Mouse (Mus musculus) hindbrain, embryonic 16.5 days (tissue): Measurements from ENCODE around the gene Slc39a1. TPM values are rescaled to one million over a fixed set of nuclear protein-coding genes. Genes with fewer than 3 reads are reported as not detected.
A peak's percentile ranks its signal among the peaks of the same experiment; 100 is the strongest.

ENCODE experiments used
- ATAC-seq: fragments of 200-750 bp; cut with Nextera tagmentation; 2 replicates; pipeline ENCODE4 v1.8.0; 2017; ENCODE audit warnings: moderate TSS enrichment, moderate library complexity
- H3K27ac ChIP-seq: fragments of 300-500 bp; sonication (generic); 2 replicates; pipeline ENCODE4 v1.5.1; 2014; ENCODE audit warnings: low read depth, mild to moderate bottlenecking, control low read depth, low read length, moderate library complexity
- H3K27me3 ChIP-seq: fragments of 300-500 bp; sonication (generic); replicated peaks from 2 replicates; pipeline ENCODE4 v1.6.1; 2014; ENCODE audit warnings: low read length; ENCODE audit not compliant: control insufficient read depth, insufficient read depth
- H3K36me3 ChIP-seq: fragments of 300-500 bp; sonication (generic); 2 replicates; pipeline ENCODE4 v1.6.1; 2014; ENCODE audit warnings: mild to moderate bottlenecking, low read length, moderate library complexity, mixed read lengths; ENCODE audit not compliant: control insufficient read depth, insufficient read depth
- H3K4me1 ChIP-seq: fragments of 300-500 bp; sonication (generic); 2 replicates; pipeline ENCODE4 v1.6.1; 2014; ENCODE audit warnings: low read depth, low read length; ENCODE audit not compliant: control insufficient read depth, insufficient read depth
- H3K4me2 ChIP-seq: fragments of 300-500 bp; sonication (generic); 2 replicates; pipeline ENCODE4 v1.6.1; 2014; ENCODE audit warnings: mild to moderate bottlenecking, low read length, control low read depth, moderate library complexity
- H3K4me3 ChIP-seq: fragments of 300-500 bp; sonication (generic); 2 replicates; pipeline ENCODE4 v1.5.1; 2014; ENCODE audit warnings: mild to moderate bottlenecking, low read length, control low read depth, moderate library complexity
- H3K9ac ChIP-seq: fragments of 300-500 bp; sonication (generic); 2 replicates; pipeline ENCODE4 v1.6.1; 2014; ENCODE audit warnings: low read depth, mild to moderate bottlenecking, control low read depth, low read length, moderate library complexity
- H3K9me3 ChIP-seq: fragments of 300-500 bp; sonication (generic); 2 replicates; pipeline ENCODE4 v1.6.1; 2014; ENCODE audit warnings: mild to moderate bottlenecking, low read length, moderate library complexity; ENCODE audit not compliant: control insufficient read depth
- WGBS: fragments of 180-500 bp; shearing (Covaris S2); extraction: QIAGEN DNeasy Blood & Tissue Kit; methylation state at CpG from one replicate; pipeline ENCODE4 v1.1.7; 2014; 5-methylcytosine and 5-hydroxymethylcytosine counted together
- polyA plus RNA-seq: library from polyadenylated mRNA; unstranded; fragments of >200 nt; fragmentation: Nextera tagmentation; extraction: Ambion mirVana; gene quantifications from 2 replicates; pipeline ENCODE4 v1.2.1, GENCODE M21; 2015

The Slc39a1 gene
- polyA plus RNA-seq, 1 experiment from 2014 or later = 40.3 TPM

- Histone ChIP-seq H3K27me3 (no peaks in the 10 kb centered on the region), H3K36me3 (0 out of 2 replicates have a peak, but pooled peaks cover 5% of the 10 kb centered on the region), H3K4me3 (peak overlapping the region; percentile 79), H3K9me3 (no peaks in the 10 kb centered on the region), H3K4me2 (peak overlapping the region; percentile 87), H3K27ac (peak overlapping the region; percentile 71), H3K4me1 (peaks cover 12% of the 10 kb centered on the region), H3K9ac (peak overlapping the region; percentile 63)
- ATAC-seq = no peak
- WGBS = 18% methylated on average over 8 of the region's 8 CpGs
Measured at GRCm38 (mm10) chr3:90231075-90231474, 16.9 kb upstream of the Slc39a1 start.

- Histone ChIP-seq H3K4me3 (peak within 1 kb of the TSS; percentile 79), H3K36me3 (peaks cover 5% of the 10 kb centered on the region; the same call in 1 of the 2 replicates), H3K9me3 (no peaks in the 10 kb centered on the region), H3K9ac (peak within 1 kb of the TSS; percentile 84), H3K27me3 (no peaks in the 10 kb centered on the region), H3K4me1 (peaks cover 12% of the 10 kb centered on the region), H3K27ac (peak within 1 kb of the TSS; percentile 81), H3K4me2 (peak within 1 kb of the TSS; percentile 87)
- ATAC-seq = peak; percentile 99
- WGBS = under 1% methylated on average over 61 of the region's 61 CpGs
Measured at GRCm38 (mm10) chr3:90231507-90232333, 16.3 kb upstream of the Slc39a1 start, which contains the start of gene Jtb. Jtb (plus strand) TSS chr3:90231597.

GRCm38 (mm10) chr3:90241251-90241650 lies 6.7 kb upstream of the Slc39a1 start:
- H3K4me2 ChIP-seq = no peak overlapping the region
- H3K4me3 ChIP-seq = no peak overlapping the region
- 93% methylated on average over 2 of the region's 2 CpGs for WGBS
- peaks cover 4% of the 10 kb centered on the region for H3K4me1 ChIP-seq
- H3K27ac ChIP-seq = no peak overlapping the region
- H3K9me3 ChIP-seq = no peaks in the 10 kb centered on the region
- no peaks in the 10 kb centered on the region for H3K27me3 ChIP-seq
- H3K36me3 ChIP-seq = no peaks in the 10 kb centered on the region; the same call in 1 of the 2 replicates
- no peak overlapping the region for H3K9ac ChIP-seq
- no peak for ATAC-seq

- Histone ChIP-seq H3K9me3 (no peaks in the 10 kb centered on the region), H3K36me3 (no peaks in the 10 kb centered on the region), H3K9ac (no peak overlapping the region), H3K4me1 (peaks cover 4% of the 10 kb centered on the region), H3K27me3 (no peaks in the 10 kb centered on the region), H3K27ac (no peak overlapping the region), H3K4me3 (no peak overlapping the region), H3K4me2 (no peak overlapping the region)
- ATAC-seq = no peak
- WGBS = 79% methylated on average over 10 of the region's 10 CpGs
Measured at GRCm38 (mm10) chr3:90241669-90242358, 6.2 kb upstream of the Slc39a1 start.

DNA sequence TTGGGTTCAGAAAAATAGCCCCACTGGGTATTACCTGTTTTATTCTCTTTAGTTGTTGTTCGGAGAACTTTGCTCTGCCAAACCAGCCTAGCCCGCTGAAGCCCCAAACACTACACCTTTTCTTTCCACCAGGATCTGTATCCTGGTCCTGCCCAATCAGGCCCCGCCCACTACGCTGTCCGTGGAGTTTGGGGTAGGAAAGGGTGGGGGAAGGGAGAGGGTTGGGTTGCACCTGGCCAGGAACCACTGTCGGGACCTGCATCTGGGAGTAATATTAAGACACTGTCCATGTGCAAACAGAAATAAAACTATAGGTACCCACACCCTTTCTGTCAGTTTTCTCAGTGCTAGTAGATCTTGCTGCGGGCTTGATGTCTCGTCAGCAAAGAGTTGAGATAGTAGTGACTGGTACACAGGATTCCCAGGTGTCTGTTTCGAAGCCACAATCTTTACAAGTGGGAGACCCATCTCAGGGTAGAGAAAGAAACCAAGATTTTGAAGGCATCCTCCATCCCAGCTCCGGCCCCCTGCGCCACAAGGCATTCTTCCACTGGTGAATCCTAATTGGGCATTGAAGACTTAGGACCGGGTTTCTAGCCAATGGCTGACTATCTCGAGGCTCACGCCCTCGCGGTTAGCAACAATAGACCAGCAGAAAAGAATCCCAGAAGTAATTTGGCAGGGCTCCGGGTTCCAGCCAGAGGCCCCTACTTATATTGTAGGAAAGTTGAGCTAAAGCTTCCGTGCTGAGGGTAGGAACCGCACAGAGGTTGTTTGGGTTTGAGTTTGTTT lies 4.8 kb upstream of the Slc39a1 start, which contains the start of gene Creb3l4:
Gene Creb3l4 (minus strand): TSS at position 529 of the 792 bp plus-strand sequence.
- peak within 1 kb of the TSS; percentile 43 for H3K9ac ChIP-seq
- peak within 1 kb of the TSS; percentile 61 for H3K4me2 ChIP-seq
- H3K36me3 ChIP-seq = no peaks in the 10 kb centered on the region
- H3K4me1 ChIP-seq = peaks cover 8% of the 10 kb centered on the region
- no peak within 1 kb of the TSS for H3K27ac ChIP-seq
- H3K9me3 ChIP-seq = no peaks in the 10 kb centered on the region
- H3K27me3 ChIP-seq = no peaks in the 10 kb centered on the region
- WGBS = 5% methylated on average over 19 of the region's 19 CpGs
- ATAC-seq = peak; percentile 31
- peak within 1 kb of the TSS; percentile 31 for H3K4me3 ChIP-seq

DNA sequence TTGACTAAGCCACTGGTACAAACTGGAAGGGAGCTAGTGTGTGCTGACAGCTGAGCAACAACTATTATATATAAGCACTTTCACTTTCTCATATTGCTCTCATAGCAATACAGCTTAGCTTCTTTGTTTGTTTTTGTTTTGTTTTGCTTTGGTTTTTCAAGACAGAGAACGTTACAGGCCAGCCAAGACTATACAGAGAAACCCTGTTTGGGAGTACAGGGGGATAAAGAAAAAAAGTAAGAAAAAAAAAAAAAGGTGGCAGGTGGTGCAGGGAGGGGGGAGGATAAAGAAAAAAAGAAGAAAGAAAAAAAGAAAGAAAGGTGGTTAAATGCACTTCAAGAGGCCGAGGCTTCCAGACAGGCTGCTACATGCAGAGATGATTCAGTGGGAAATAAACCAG lies 2.6 kb upstream of the Slc39a1 start:
- Histone ChIP-seq H3K9me3 (no peaks in the 10 kb centered on the region), H3K9ac (no peak overlapping the region), H3K36me3 (no peaks in the 10 kb centered on the region), H3K27me3 (no peaks in the 10 kb centered on the region), H3K27ac (no peak overlapping the region), H3K4me1 (peaks cover 14% of the 10 kb centered on the region), H3K4me3 (no peak overlapping the region), H3K4me2 (no peak overlapping the region)
- 67% methylated on average over 2 of the region's 2 CpGs for WGBS
- ATAC-seq = no peak

DNA sequence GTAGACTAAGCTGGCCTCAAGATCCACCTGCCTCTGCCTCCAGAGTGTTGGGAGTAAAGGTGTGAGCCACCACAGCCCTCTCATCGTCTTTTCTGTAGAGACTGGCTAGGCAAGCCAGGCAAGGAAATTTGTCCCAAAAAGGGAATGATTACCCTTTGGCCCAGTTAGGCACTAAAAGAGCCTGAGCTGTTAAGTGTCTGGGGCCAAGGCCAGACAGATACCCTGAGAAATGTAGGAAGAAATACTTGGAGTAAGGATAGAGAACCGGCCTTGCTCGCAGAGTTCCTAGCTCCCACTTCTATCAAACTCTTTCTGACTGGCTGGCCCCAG lies 377 bp upstream of the Slc39a1 start:
- ATAC-seq = no peak; the same call in 1 of the 2 replicates
- WGBS = 0% methylated on average over 3 of the region's 3 CpGs
- H3K4me1 ChIP-seq = peaks cover 14% of the 10 kb centered on the region
- H3K4me2 ChIP-seq = peak overlapping the region; percentile 76
- H3K36me3 ChIP-seq = 0 out of 2 replicates have a peak, but pooled peaks cover 2% of the 10 kb centered on the region
- H3K9me3 ChIP-seq = no peaks in the 10 kb centered on the region
- peak overlapping the region; percentile 62 for H3K4me3 ChIP-seq
- peak overlapping the region; percentile 83 for H3K27ac ChIP-seq
- H3K27me3 ChIP-seq = no peaks in the 10 kb centered on the region
- H3K9ac ChIP-seq = peak overlapping the region; percentile 66

DNA sequence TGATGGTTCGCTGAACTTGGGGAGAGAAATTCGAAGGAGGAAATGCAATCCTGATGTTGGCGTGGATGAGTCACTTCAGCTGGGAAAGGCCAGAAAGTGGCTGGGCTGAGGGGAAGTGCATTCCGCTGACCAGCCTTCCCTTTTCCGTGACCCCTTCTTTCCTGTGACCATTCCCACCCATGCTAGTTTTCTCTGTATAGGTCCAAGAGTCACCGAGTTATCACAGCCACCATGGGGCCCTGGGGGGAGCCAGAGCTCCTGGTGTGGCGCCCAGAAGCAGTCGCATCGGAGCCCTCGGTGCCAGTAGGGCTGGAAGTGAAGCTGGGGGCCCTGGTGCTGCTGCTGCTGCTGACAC lies 751 bp downstream of the Slc39a1 start:
- Histone ChIP-seq H3K4me1 (peaks cover 10% of the 10 kb centered on the region), H3K36me3 (0 out of 2 replicates have a peak, but pooled peaks cover 2% of the 10 kb centered on the region), H3K4me2 (peak overlapping the region; percentile 96), H3K9me3 (no peaks in the 10 kb centered on the region), H3K27ac (peak overlapping the region; percentile 80), H3K4me3 (peak overlapping the region; percentile 62), H3K27me3 (no peaks in the 10 kb centered on the region), H3K9ac (peak overlapping the region; percentile 73)
- no peak for ATAC-seq
- WGBS = 10% methylated on average over 10 of the region's 10 CpGs
